Mouse (Mus musculus) adrenal gland, postnatal 25 days (tissue): ENCODE results near the gene Tubb2a. TPM values are rescaled to one million over a fixed set of nuclear protein-coding genes. Genes with fewer than 3 reads are reported as not detected.
"Not testable (repeated sequence)": the region's sequence is repeated elsewhere in the genome, so short reads cannot be mapped to it uniquely, and the experiment has no call there.

Experiments used
- DNase-seq: peaks from one replicate; pipeline ENCODE4 v3.0.0; 2021; ENCODE audit warnings: mixed read lengths
- total RNA-seq: library from RNA; stranded (reverse); gene quantifications from 2 replicates; pipeline ENCODE4 v1.2.3, GENCODE M21; 2021

Tubb2a gene
- total RNA-seq, 1 experiment from 2014 or later, result 17.8 TPM

GRCm38 (mm10) chr13:34089358-34089757 is 11.6 kb upstream of the Tubb2a start:
- DNase-seq, result no peak

GRCm38 (mm10) chr13:34088871-34089288 is 11.1 kb upstream of the Tubb2a start:
- no peak for DNase-seq

GRCm38 (mm10) chr13:34088201-34088649 is 10.4 kb upstream of the Tubb2a start:
- not testable (repeated sequence) for DNase-seq

DNA sequence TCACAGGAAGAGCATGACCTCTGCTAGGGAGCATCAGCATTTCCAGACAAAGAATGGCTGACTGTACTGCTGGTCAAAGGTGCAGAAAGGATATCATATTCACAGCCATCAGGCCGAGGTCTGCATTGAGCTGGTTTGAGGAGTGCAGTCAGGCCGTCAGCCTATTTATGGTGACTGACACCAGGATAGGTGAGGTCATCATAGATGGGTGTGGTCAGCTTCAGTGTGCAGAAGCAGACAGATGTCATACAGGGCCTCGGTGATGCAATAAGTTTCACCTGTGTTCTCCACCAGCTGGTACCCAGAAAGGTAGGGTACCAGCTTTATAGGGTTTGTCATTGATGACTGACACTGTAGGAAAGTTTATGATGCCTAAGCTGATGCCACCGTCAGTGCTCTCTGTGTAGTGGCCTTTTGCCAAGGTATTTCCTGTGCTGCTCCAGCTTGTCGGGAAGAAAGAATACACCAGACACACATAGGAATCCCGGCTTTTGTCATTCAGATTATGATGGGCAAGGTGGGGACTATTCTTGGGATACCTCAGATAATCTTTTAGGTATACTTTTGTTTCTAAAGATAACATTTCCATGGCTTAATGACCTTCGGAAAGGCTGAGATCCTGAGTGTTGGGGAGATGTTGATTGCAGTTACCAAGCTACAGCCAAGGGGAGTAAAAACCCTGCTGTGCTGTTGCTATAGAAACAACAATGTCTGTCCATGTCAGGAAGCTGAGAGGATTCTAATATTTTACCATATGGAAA is 9.4 kb upstream of the Tubb2a start:
- no peak for DNase-seq

- no peak for DNase-seq
Measured at GRCm38 (mm10) chr13:34084026-34084750, 6.4 kb upstream of the Tubb2a start.

- no peak for DNase-seq
Measured at GRCm38 (mm10) chr13:34081926-34082325, 4.1 kb upstream of the Tubb2a start.

DNA sequence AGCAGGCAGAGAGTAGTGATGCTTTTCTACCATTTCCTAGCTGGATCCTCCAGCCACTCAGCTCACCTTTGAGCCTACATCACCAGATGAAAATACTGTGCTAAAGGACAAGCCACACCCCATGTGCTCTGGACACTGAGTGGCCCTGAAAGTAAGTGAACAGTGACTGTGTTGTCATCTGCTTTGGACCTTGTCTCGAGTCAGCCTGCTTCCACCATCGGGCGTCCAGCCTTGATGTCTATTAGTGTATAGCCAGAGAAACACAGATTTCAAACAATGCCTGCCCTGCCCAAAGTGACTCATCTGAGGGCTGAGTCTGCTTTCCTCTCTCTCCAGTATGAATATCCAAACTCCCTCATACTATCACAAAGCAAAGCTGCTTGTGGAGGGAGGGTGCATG is 2.0 kb upstream of the Tubb2a start:
- DNase-seq, result no peak

GRCm38 (mm10) chr13:34078500-34079280 is 883 bp upstream of the Tubb2a start:
- no peak for DNase-seq

GRCm38 (mm10) chr13:34076561-34077491 is 981 bp downstream of the Tubb2a start:
- no peak for DNase-seq

DNA sequence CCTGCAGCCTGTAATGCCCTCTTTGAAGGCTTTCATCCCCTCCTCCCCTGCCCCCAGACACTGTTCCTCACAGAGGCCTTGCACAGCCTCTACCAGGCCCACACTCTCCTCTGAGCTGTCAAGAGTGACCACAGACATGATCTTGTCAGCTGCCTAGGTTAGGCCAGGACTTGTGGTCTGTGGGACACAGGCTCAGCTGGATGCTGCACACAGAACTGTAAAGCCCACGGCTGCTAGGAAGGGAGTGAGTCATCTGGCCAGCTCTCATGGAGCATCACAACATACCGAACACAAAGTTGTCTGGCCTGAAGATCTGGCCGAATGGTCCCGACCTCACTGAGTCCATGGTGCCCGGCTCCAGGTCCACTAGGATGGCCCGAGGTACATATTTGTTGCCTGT is 1.9 kb downstream of the Tubb2a start:
- DNase-seq, result not testable (repeated sequence)

DNA sequence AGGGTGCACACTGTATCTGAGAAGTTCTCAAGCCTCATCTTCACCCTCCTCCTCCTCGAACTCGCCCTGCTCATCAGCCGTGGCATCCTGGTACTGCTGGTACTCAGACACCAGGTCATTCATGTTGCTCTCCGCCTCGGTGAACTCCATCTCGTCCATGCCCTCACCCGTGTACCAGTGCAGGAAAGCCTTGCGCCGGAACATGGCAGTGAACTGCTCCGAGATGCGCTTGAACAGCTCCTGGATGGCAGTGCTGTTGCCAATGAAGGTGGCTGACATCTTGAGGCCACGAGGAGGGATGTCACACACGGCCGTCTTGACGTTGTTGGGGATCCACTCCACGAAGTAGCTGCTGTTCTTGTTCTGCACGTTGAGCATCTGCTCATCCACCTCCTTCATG is 3.4 kb downstream of the Tubb2a start:
- DNase-seq, result not testable (repeated sequence)

DNA sequence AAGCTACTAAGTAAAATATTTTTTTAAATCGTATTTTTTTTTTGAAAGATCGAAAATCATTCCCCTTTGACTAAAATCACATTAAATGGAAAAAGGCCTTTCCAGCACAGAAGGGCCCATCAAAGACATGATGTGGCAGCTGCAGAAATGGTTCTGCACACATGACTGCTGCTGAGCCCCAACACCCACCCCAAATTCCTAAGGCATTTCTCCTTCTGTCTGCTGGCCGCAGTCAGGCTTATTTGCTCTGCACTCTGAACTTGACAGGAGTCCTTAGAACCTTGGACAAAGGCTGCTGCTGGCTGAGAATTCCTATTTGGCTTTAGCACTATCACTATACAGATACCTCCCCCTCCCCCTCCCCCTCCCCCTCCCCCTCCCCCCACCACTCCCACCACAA is 5.0 kb downstream of the Tubb2a start:
- DNase-seq, result no peak

DNA sequence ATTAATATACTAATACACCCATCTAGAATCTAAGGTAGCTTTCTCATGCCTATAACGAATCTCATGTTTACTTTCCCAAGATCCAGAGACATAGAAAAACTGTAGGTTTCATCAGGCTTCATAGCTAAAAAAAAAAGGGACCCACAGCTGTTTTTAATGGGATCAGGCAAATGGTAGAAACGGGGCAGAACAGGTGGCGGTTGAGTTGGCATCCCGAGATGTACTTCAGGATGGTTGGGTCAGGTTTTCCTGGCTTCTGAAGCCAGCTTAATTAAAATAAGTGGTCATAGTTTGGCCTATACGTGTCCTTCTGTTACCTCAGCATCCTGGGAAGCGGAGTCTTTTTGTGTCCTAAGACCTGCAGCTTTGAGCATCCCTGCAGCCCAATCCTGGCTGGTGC is 6.0 kb downstream of the Tubb2a start:
- DNase-seq, result no peak

- no peak for DNase-seq
Measured at GRCm38 (mm10) chr13:34070296-34070695, 7.5 kb downstream of the Tubb2a start.

- DNase-seq, result no peak
Measured at GRCm38 (mm10) chr13:34066351-34066750, 11.5 kb downstream of the Tubb2a start.

DNA sequence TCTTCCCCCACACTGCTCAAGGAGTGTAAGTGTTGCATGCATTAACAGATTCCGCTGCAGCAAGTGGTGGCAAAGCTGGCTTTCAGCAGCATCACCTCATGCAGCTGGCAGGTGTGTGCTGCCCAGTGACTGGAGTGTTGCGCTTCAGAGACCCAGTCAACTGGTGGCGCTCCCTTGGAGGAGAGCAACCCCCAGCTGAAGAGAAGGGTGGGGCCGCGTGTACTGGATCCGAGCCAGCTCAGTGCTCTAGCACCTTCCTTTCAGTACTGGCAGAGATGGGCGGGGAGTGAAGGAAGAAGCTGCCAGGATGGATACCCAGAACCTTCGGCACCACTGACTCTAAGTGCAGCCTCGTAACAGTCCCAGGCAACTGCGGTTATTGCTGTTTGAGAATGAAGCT is 15.3 kb downstream of the Tubb2a start:
- DNase-seq, result no peak

DNA sequence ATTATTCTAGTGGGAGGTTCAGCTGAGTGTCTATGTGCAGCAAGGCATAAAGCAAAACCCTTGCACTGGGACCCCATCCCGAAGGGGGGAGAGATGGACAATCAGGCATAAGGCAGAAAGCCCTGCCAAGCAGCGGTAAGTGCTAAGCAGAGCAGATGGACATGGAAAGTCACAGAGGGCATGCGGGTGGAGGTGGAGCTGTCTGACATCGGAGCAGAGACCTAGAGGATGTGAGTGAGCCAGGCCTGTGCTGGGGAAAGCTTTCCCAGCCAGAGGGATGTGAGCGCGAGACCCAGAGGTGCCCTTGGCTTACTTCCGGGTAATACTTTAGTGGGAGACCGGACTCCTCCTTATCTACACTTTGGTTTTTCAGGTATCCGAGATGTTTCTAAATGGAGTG is 17.7 kb downstream of the Tubb2a start:
- DNase-seq, result no peak

GRCm38 (mm10) chr13:34057252-34057651 is 20.6 kb downstream of the Tubb2a start:
- DNase-seq, result no peak

GRCm38 (mm10) chr13:34054983-34055382 is 22.8 kb downstream of the Tubb2a start:
- DNase-seq, result no peak

DNA sequence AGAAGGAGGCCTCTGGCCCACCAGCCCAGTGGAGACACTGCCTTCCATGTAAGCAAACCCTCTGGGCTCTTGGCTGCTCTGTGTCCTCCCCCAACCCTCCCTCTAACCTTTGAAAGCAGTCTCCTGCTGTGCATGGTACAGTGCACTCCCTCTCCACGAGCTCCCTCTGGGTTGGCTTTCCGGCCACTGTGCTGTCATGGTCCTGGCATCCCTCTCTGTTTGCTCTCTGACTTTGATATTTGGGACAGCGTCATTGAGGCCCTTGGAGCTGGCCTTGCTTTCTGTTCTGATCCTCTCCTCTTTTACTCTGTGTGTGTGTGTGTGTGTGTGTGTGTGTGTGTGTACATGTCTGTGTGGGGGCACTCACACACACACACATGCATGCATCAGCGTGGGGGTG is 23.4 kb downstream of the Tubb2a start:
- no peak for DNase-seq

GRCm38 (mm10) chr13:34053673-34054282 is 24.0 kb downstream of the Tubb2a start:
- no peak for DNase-seq
